Mouse (Mus musculus) olfactory bulb, adult 2 months (tissue): ENCODE data around the gene Rtp1.

Experiments used
- CTCF ChIP-seq: fragments of 200-500 bp; IDR thresholded peaks from 2 replicates; pipeline ENCODE4 v1.5.1; 2012; ENCODE audit warnings: low read depth, mild to moderate bottlenecking, low read length, moderate library complexity; ENCODE audit not compliant: insufficient read depth
- POLR2A ChIP-seq: fragments of 200-500 bp; IDR thresholded peaks from 2 replicates; pipeline ENCODE4 v1.6.1; 2012; ENCODE audit warnings: mild to moderate bottlenecking, low read depth, low read length, moderate library complexity; ENCODE audit not compliant: insufficient read depth

DNA sequence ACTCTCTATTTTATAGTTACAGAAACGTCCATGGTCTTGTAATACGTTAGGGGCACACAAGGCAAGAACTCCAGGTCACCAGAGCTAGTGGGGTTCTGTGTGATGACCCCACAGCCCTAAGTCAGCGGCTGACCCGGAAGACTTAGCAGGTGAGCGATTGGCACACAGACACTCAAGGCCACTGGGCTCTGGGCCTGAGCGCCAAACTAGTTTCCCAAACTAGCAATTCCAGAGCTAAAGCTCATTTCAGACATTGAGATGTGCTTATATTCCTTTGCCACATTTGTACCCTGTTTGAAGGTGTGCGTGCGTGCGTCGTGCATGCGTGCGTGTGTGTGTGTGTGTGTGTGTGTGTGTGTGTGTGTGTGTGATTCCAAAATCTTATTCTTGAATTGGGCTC is 53.9 kb downstream of the Rtp1 start:
- TF ChIP-seq CTCF, result no peak
- no peak for TF ChIP-seq POLR2A
